Mouse (Mus musculus) CH12.LX (cell line): ENCODE measurements around the gene March4. TPM values are rescaled to one million over a fixed set of nuclear protein-coding genes. Genes with fewer than 3 reads are reported as not detected.
A peak's percentile ranks its signal among the peaks of the same experiment; 100 is the strongest.

Source experiments
- DNase-seq: peaks from one replicate; pipeline ENCODE4 v3.0.0-alpha.2; 2013; ENCODE audit errors: extremely low read depth
- H3K27ac ChIP-seq: 2 replicates; pipeline ENCODE4 v1.5.1; 2012; ENCODE audit warnings: low read depth, mild to moderate bottlenecking, control low read depth, moderate library complexity; ENCODE audit not compliant: insufficient read depth
- H3K27me3 ChIP-seq: replicated peaks from 2 replicates; pipeline ENCODE3; 2012; ENCODE audit warnings: inconsistent platforms
- H3K36me3 ChIP-seq, 2 experiments: replicated peaks in 1 of 2; 2 replicates each; pipeline versions ENCODE3 to v1.6.1; 2012; ENCODE audit warnings: inconsistent platforms in 1 of 2, low read length in 1 of 2, mild to moderate bottlenecking in 1 of 2, mixed read lengths in 1 of 2, moderate library complexity in 1 of 2; ENCODE audit not compliant: control insufficient read depth in 1 of 2, insufficient read depth in 1 of 2
- H3K4me1 ChIP-seq, 2 experiments: 2 replicates each; pipeline ENCODE4 v1.6.1; 2012; ENCODE audit warnings: inconsistent platforms in 1 of 2, moderate library complexity in 1 of 2; ENCODE audit not compliant: insufficient read depth in 2 of 2, control insufficient read depth in 1 of 2
- H3K4me2 ChIP-seq: 2 replicates; pipeline ENCODE4 v1.6.1; 2012; ENCODE audit warnings: low read depth, mild to moderate bottlenecking, control low read depth; ENCODE audit not compliant: poor library complexity, insufficient read depth, severe bottlenecking
- H3K4me3 ChIP-seq, 3 experiments: fragments of 150-350 bp in 1 of 3; sonication (generic) in 1 of 3; replicated peaks in 1 of 3; 2 replicates each; pipeline versions ENCODE3 to v1.5.1; 2011 to 2012; ENCODE audit warnings: low read depth in 2 of 3, low read length in 2 of 3, mild to moderate bottlenecking in 2 of 3, moderate library complexity in 2 of 3, control low read depth in 1 of 3, improper control_type of control experiment in 1 of 3, inconsistent platforms in 1 of 3, mixed read lengths in 1 of 3; ENCODE audit not compliant: poor library complexity in 1 of 3
- H3K79me2 ChIP-seq: replicated peaks from 2 replicates; pipeline ENCODE4 v1.6.1; 2012; ENCODE audit warnings: mild to moderate bottlenecking, moderate library complexity; ENCODE audit not compliant: control insufficient read depth, poor library complexity, insufficient read depth, severe bottlenecking; ENCODE audit errors: extremely low read depth
- H3K9ac ChIP-seq: 2 replicates; pipeline ENCODE4 v1.6.1; 2012; ENCODE audit warnings: low read depth, mild to moderate bottlenecking, control low read depth, moderate library complexity; ENCODE audit not compliant: insufficient read depth
- H3K9me3 ChIP-seq: replicated peaks from 2 replicates; pipeline ENCODE3; 2012; ENCODE audit warnings: low read length, inconsistent platforms, mixed read lengths
- BHLHE40 ChIP-seq: IDR thresholded peaks from 2 replicates; pipeline ENCODE4 v1.6.1; 2011; ENCODE audit warnings: mild to moderate bottlenecking, low read depth, low read length, improper control_type of control experiment
- CHD1 ChIP-seq: IDR thresholded peaks from 2 replicates; pipeline ENCODE4 v1.6.1; 2012; ENCODE audit warnings: low read depth, low read length, improper control_type of control experiment, inconsistent platforms
- CHD2 ChIP-seq: IDR thresholded peaks from 2 replicates; pipeline ENCODE4 v1.6.1; 2011; ENCODE audit warnings: low read length, improper control_type of control experiment
- CTCF ChIP-seq, 2 experiments: IDR thresholded peaks in 1 of 2; conservative IDR thresholded peaks in 1 of 2; 2 replicates each; pipeline ENCODE4 v1.5.1; 2011 to 2012; ENCODE audit warnings: low read depth in 2 of 2, low read length in 2 of 2, improper control_type of control experiment in 1 of 2, inconsistent platforms in 1 of 2, mild to moderate bottlenecking in 1 of 2, moderate library complexity in 1 of 2
- E2F4 ChIP-seq: IDR thresholded peaks from 2 replicates; pipeline ENCODE4 v1.6.1; 2011; ENCODE audit warnings: low read depth, low read length, improper control_type of control experiment; ENCODE audit not compliant: insufficient replicate concordance
- ELF1 ChIP-seq: IDR thresholded peaks from 2 replicates; pipeline ENCODE4 v1.6.1; 2014; ENCODE audit warnings: low read depth, mild to moderate bottlenecking, inconsistent platforms, low read length, improper control_type of control experiment
- EP300 ChIP-seq: IDR thresholded peaks from 2 replicates; pipeline ENCODE4 v1.6.1; 2011; ENCODE audit warnings: low read length, improper control_type of control experiment
- ETS1 ChIP-seq: conservative IDR thresholded peaks from 2 replicates; pipeline ENCODE4 v1.6.1; 2012; ENCODE audit warnings: low read depth, mild to moderate bottlenecking, inconsistent platforms, low read length, improper control_type of control experiment, moderate library complexity
- GABPA ChIP-seq: IDR thresholded peaks from 2 replicates; pipeline ENCODE4 v1.6.1; 2012; ENCODE audit warnings: low read depth, low read length, improper control_type of control experiment, inconsistent platforms; ENCODE audit not compliant: insufficient replicate concordance
- HCFC1 ChIP-seq: IDR thresholded peaks from 2 replicates; pipeline ENCODE4 v1.6.1; 2012; ENCODE audit warnings: low read depth, mild to moderate bottlenecking, inconsistent platforms, low read length, improper control_type of control experiment
- JUN ChIP-seq: IDR thresholded peaks from 2 replicates; pipeline ENCODE4 v1.6.1; 2011; ENCODE audit warnings: low read depth, mild to moderate bottlenecking, low read length, improper control_type of control experiment, moderate library complexity; ENCODE audit not compliant: insufficient read depth
- JUND ChIP-seq: conservative IDR thresholded peaks from 2 replicates; pipeline ENCODE4 v1.6.1; 2011; ENCODE audit warnings: low read depth, low read length, improper control_type of control experiment
- MAFK ChIP-seq: IDR thresholded peaks from 2 replicates; pipeline ENCODE4 v1.6.1; 2011; ENCODE audit warnings: low read length, improper control_type of control experiment; ENCODE audit not compliant: insufficient replicate concordance
- MAX ChIP-seq: IDR thresholded peaks from 2 replicates; pipeline ENCODE4 v1.6.1; 2011; ENCODE audit warnings: low read length, improper control_type of control experiment
- MAZ ChIP-seq: IDR thresholded peaks from 2 replicates; pipeline ENCODE4 v1.6.1; 2012; ENCODE audit warnings: low read depth, mild to moderate bottlenecking, inconsistent platforms, low read length, improper control_type of control experiment, moderate library complexity
- MEF2A ChIP-seq: IDR thresholded peaks from 2 replicates; pipeline ENCODE4 v1.6.1; 2014; ENCODE audit warnings: low read depth, mild to moderate bottlenecking, inconsistent platforms, low read length, improper control_type of control experiment, borderline replicate concordance
- MXI1 ChIP-seq: IDR thresholded peaks from 2 replicates; pipeline ENCODE4 v1.6.1; 2011; ENCODE audit warnings: mild to moderate bottlenecking, low read depth, low read length, improper control_type of control experiment
- MYC ChIP-seq: IDR thresholded peaks from 2 replicates; pipeline ENCODE4 v1.6.1; 2011; ENCODE audit warnings: low read depth, mild to moderate bottlenecking, improper control_type of control experiment, low read length
- NRF1 ChIP-seq: IDR thresholded peaks from 2 replicates; pipeline ENCODE4 v1.6.1; 2014; ENCODE audit warnings: low read depth, mild to moderate bottlenecking, inconsistent platforms, low read length, improper control_type of control experiment, moderate library complexity
- PAX5 ChIP-seq: IDR thresholded peaks from 2 replicates; pipeline ENCODE4 v1.6.1; 2012; ENCODE audit warnings: low read length, inconsistent platforms, mixed read lengths
- POLR2A ChIP-seq: IDR thresholded peaks from 2 replicates; pipeline ENCODE4 v1.6.1; 2011; ENCODE audit warnings: low read depth, mild to moderate bottlenecking, improper control_type of control experiment, low read length
- POLR2AphosphoS2 ChIP-seq: IDR thresholded peaks from 2 replicates; pipeline ENCODE4 v1.6.1; 2011; ENCODE audit warnings: low read depth, low read length, improper control_type of control experiment
- RAD21 ChIP-seq: IDR thresholded peaks from 2 replicates; pipeline ENCODE4 v1.6.1; 2011; ENCODE audit warnings: low read depth, mild to moderate bottlenecking, low read length, improper control_type of control experiment, moderate library complexity
- RCOR1 ChIP-seq: conservative IDR thresholded peaks from 2 replicates; pipeline ENCODE4 v1.6.1; 2012; ENCODE audit warnings: low read depth, mild to moderate bottlenecking, inconsistent platforms, low read length, improper control_type of control experiment
- SIN3A ChIP-seq: IDR thresholded peaks from 2 replicates; pipeline ENCODE4 v1.6.1; 2012; ENCODE audit warnings: low read length, improper control_type of control experiment, inconsistent platforms
- SMC3 ChIP-seq: IDR thresholded peaks from 2 replicates; pipeline ENCODE4 v1.6.1; 2011; ENCODE audit warnings: low read depth, low read length, improper control_type of control experiment
- TBP ChIP-seq: conservative IDR thresholded peaks from 2 replicates; pipeline ENCODE4 v1.6.1; 2011; ENCODE audit warnings: low read depth, low read length, improper control_type of control experiment
- UBTF ChIP-seq: IDR thresholded peaks from 2 replicates; pipeline ENCODE4 v1.6.1; 2012; ENCODE audit warnings: low read depth, mild to moderate bottlenecking, inconsistent platforms, low read length, improper control_type of control experiment, moderate library complexity
- USF1 ChIP-seq: IDR thresholded peaks from 2 replicates; pipeline ENCODE4 v1.6.1; 2014; ENCODE audit warnings: low read depth, mild to moderate bottlenecking, inconsistent platforms, low read length, improper control_type of control experiment
- USF2 ChIP-seq: conservative IDR thresholded peaks from 2 replicates; pipeline ENCODE4 v1.6.1; 2011; ENCODE audit warnings: low read depth, low read length, improper control_type of control experiment
- ZC3H11A ChIP-seq: IDR thresholded peaks from 2 replicates; pipeline ENCODE4 v1.6.1; 2012; ENCODE audit warnings: low read depth, mild to moderate bottlenecking, inconsistent platforms, low read length, improper control_type of control experiment
- ZKSCAN1 ChIP-seq: IDR thresholded peaks from 2 replicates; pipeline ENCODE4 v1.6.1; 2012; ENCODE audit warnings: low read depth, inconsistent platforms, low read length, improper control_type of control experiment, borderline replicate concordance
- ZMIZ1 ChIP-seq: IDR thresholded peaks from 2 replicates; pipeline ENCODE4 v1.6.1; 2012; ENCODE audit warnings: low read depth, mild to moderate bottlenecking, inconsistent platforms, low read length, improper control_type of control experiment
- ZNF384 ChIP-seq: IDR thresholded peaks from 2 replicates; pipeline ENCODE4 v1.6.1; 2012; ENCODE audit warnings: low read depth, low read length, improper control_type of control experiment, inconsistent platforms
- dilution Hi-C: fragments of 300-500 bp; cut with MboI; formaldehyde crosslinking; loops from 2 replicates; pipeline ENCODE4 v1.14.3; 2020; ENCODE audit warnings: low sequenced_read_pairs; ENCODE audit not compliant: extremely low pct_unique_long_range_greater_than_20kb, extremely low pct_ligation_motif_present
- in situ Hi-C: fragments of 300-500 bp; cut with MboI; formaldehyde crosslinking; loops from 3 replicates; pipeline ENCODE4 v1.14.3; 2019; ENCODE audit warnings: low sequenced_read_pairs, low pct_ligation_motif_present, low pct_unique_long_range_greater_than_20kb, mixed read lengths
- polyA plus RNA-seq: library from polyadenylated mRNA; unstranded; fragments of >175 nt; gene quantifications from 2 replicates; pipeline ENCODE4 v1.2.1, GENCODE M21; 2012; ENCODE audit warnings: low read depth; ENCODE audit not compliant: insufficient read length
- total RNA-seq, 2 experiments: library from RNA; depleted of rRNA; stranded (reverse); fragments of 300-350 nt in 1 of 2; fragments of >200 nt in 1 of 2; gene quantifications; 2 replicates each; pipeline ENCODE4 v1.2.3; 2012 to 2014

Gene March4
- total and polyA plus RNA-seq, 3 experiments, result 0.04 TPM; not detected in 2

- no peak for TF ChIP-seq ZKSCAN1
- in situ Hi-C loops (no loop called here), dilution Hi-C loops (no loop called here)
- Histone ChIP-seq H3K79me2 (no peaks in the 10 kb centered on the region), H3K9me3 (peaks cover 2% of the 10 kb centered on the region), H3K36me3 (no peaks in the 10 kb centered on the region), H3K4me1 (peaks cover 39 to 54% of the 10 kb centered on the region in 2 experiments), H3K27me3 (no peaks in the 10 kb centered on the region), H3K9ac (no peak overlapping the region), H3K27ac (no peak overlapping the region), H3K4me3 (no peak overlapping the region), H3K4me2 (no peak overlapping the region)
- no peak for DNase-seq
Observed at GRCm38 (mm10) chr1:72509551-72509950, 27.2 kb downstream of the March4 start.

DNA sequence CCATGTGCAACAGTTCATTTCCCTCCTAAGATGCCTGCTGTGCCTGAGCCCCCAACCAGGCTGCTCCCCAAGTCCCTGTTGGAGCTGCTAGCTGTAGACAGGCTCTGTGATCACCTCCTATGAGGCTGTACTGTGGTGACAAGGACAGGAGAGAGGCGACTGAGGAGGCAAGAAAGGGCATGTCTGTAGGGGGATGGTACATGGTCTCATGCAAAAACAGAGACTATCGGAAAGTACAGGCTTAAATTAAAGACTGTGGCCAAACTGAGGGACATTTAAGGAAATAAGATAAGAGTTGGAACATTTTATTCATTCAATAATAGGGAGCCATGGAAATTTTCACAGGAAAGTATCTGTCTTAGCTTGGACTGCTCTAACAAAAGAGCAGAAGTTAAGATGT is 29.1 kb downstream of the March4 start:
- Histone ChIP-seq H3K27me3 (peaks cover 2% of the 10 kb centered on the region), H3K4me2 (peak overlapping the region; percentile 90), H3K9ac (peak overlapping the region; percentile 56), H3K4me3 (peak overlapping the region in 1 of 3 experiments; percentile 20), H3K36me3 (no peaks in the 10 kb centered on the region), H3K79me2 (no peaks in the 10 kb centered on the region), H3K4me1 (peaks cover 36 to 42% of the 10 kb centered on the region in 2 experiments), H3K27ac (peak overlapping the region; percentile 80), H3K9me3 (no peaks in the 10 kb centered on the region)
- in situ Hi-C loops, result no loop called here
- no peak for DNase-seq
- dilution Hi-C loops, result no loop called here
- TF ChIP-seq TBP (no peak), JUN (no peak), MEF2A (peak; percentile 45), UBTF (no peak), SMC3 (no peak), ZMIZ1 (no peak), ETS1 (no peak; the same call in 1 of the 2 replicates), MAZ (no peak), USF1 (no peak), POLR2AphosphoS2 (no peak), RCOR1 (0 out of 2 replicates have a peak, but pooled peaks have one; percentile 26), ELF1 (no peak), E2F4 (no peak), POLR2A (no peak), CHD1 (peak; percentile 98), MXI1 (no peak), CHD2 (peak; percentile 77; the same call in 1 of the 2 replicates), JUND (no peak), USF2 (no peak), BHLHE40 (0 out of 2 replicates have a peak, but pooled peaks have one; percentile 25), NRF1 (no peak), PAX5 (no peak), MAFK (no peak), ZC3H11A (no peak), ZNF384 (no peak), MAX (no peak), SIN3A (0 out of 2 replicates have a peak, but pooled peaks have one; percentile 11), HCFC1 (no peak), CTCF (conservative IDR thresholded peaks at IDR 0.05 in 1 of 2, IDR thresholded peaks at IDR 0.05 in 1 of 2; ENCODE audit: low read depth in 2 of 2, low read length in 2 of 2) (no peak), RAD21 (no peak), GABPA (no peak), MYC (0 out of 2 replicates have a peak, but pooled peaks have one; percentile 17), EP300 (peak; percentile 64)
